Mouse (Mus musculus): ENCODE measurements at regions not wholly inside any gene's neighbourhood (a gene's known extent, or its start where the extent isn't known, plus 50 kb on each side); places are given as distances from the start of the nearest gene placed in this dataset.
A peak's percentile ranks its signal among the peaks of the same experiment; 100 is the strongest.

DNA sequence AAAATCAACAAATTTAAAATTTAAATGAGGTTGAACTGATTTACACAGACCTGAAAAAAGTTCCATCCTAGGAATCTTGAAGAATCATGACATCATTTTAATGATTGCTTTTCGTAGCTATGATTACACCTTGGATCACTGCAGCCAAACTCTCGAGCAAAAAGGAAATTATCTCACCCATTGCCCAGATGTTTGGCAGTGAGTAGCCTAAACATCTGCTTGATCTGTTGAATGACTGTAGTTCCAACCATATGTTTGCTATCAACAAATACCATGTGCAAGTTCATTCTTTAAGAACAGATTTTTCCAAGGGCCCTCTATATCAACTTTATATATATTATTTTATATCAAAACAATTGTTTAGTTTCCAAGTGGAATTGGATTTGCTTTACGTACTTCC is 296.6 kb downstream of the Dmac1 start:
- no peaks in the 10 kb centered on the region for H3K9me3 ChIP-seq (replicated peaks; ENCODE audit: insufficient read depth, low read length)
- no peaks in the 10 kb centered on the region for H3K79me2 ChIP-seq (ENCODE audit: control insufficient read depth, insufficient read depth, low read length, poor library complexity)
- no peaks in the 10 kb centered on the region for H3K27me3 ChIP-seq (ENCODE audit: control insufficient read depth in 1 of 2, insufficient read depth in 2 of 2, low read length in 2 of 2)
- no peak for DNase-seq (ENCODE audit: low read depth, low spot score)
- H3K4me1 ChIP-seq (ENCODE audit: control insufficient read depth in 1 of 2, insufficient read depth in 2 of 2, low read length in 2 of 2) = no peaks in the 10 kb centered on the region
- H3K9ac ChIP-seq (ENCODE audit: control insufficient read depth, low read depth, low read length, poor library complexity, severe bottlenecking) = no peak overlapping the region
- H3K36me3 ChIP-seq (ENCODE audit: control insufficient read depth in 1 of 2, insufficient read depth in 2 of 2, low read length in 2 of 2) = no peaks in the 10 kb centered on the region
- no peak overlapping the region for H3K27ac ChIP-seq (ENCODE audit: control insufficient read depth, low read depth, low read length)
- no peak overlapping the region for H3K4me3 ChIP-seq (ENCODE audit: control insufficient read depth in 1 of 2, insufficient read depth in 1 of 2, low read depth in 2 of 2, low read length in 2 of 2)
- TF ChIP-seq POLR2AphosphoS2 (IDR thresholded peaks at IDR 0.05; ENCODE audit: low read length) (no peak), MAX (IDR thresholded peaks at IDR 0.05; ENCODE audit: low read length) (no peak), E2F4 (IDR thresholded peaks at IDR 0.05; ENCODE audit: borderline replicate concordance, low read depth, low read length) (no peak), ZNF384 (IDR thresholded peaks at IDR 0.05; ENCODE audit: low read depth, low read length) (no peak), TBP (IDR thresholded peaks at IDR 0.05; ENCODE audit: low read depth, low read length) (no peak), ZMIZ1 (IDR thresholded peaks at IDR 0.05; ENCODE audit: low read depth, low read length) (no peak), RCOR1 (IDR thresholded peaks at IDR 0.05; ENCODE audit: low read depth, low read length) (no peak), GATA1 (IDR thresholded peaks at IDR 0.05; ENCODE audit: low read depth, low read length) (no peak)

DNA sequence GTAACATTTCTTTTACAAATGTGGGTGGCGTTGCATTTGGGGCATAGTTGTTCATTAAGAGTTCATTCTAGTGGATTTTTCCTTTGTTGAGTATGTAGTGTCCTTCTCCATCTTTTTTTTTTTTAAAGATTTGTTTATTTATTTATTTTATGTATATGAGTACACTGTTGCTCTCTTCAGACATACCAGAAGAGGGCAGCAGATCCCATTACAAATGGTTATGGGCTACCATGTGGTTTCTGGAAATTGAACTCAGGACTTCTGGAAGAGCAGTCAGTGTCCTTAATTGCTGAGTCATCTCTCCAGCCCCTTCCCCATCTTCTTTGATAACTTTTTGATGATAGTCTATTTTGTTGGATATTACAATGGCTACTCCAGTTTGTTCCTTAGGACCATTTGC is 306.0 kb downstream of the Dmac1 start:
- Histone ChIP-seq H3K9me3 (replicated peaks; ENCODE audit: insufficient read depth, low read length) (no peaks in the 10 kb centered on the region), H3K27me3 (ENCODE audit: control insufficient read depth in 1 of 2, insufficient read depth in 2 of 2, low read length in 2 of 2) (no peaks in the 10 kb centered on the region), H3K79me2 (ENCODE audit: control insufficient read depth, insufficient read depth, low read length, poor library complexity) (no peaks in the 10 kb centered on the region), H3K36me3 (ENCODE audit: control insufficient read depth in 1 of 2, insufficient read depth in 2 of 2, low read length in 2 of 2) (no peaks in the 10 kb centered on the region), H3K27ac (ENCODE audit: control insufficient read depth, low read depth, low read length) (no peak overlapping the region), H3K4me1 (ENCODE audit: control insufficient read depth in 1 of 2, insufficient read depth in 2 of 2, low read length in 2 of 2) (no peaks in the 10 kb centered on the region), H3K4me3 (ENCODE audit: control insufficient read depth in 1 of 2, insufficient read depth in 1 of 2, low read depth in 2 of 2, low read length in 2 of 2) (no peak overlapping the region), H3K9ac (ENCODE audit: control insufficient read depth, low read depth, low read length, poor library complexity, severe bottlenecking) (no peak overlapping the region)
- TF ChIP-seq E2F4 (IDR thresholded peaks at IDR 0.05; ENCODE audit: borderline replicate concordance, low read depth, low read length) = no peak
- TF ChIP-seq JUND (IDR thresholded peaks at IDR 0.05; ENCODE audit: low read depth, low read length) = no peak
- TF ChIP-seq GABPA (IDR thresholded peaks at IDR 0.05; ENCODE audit: low read depth, low read length) = no peak
- no peak for TF ChIP-seq CHD2 (IDR thresholded peaks at IDR 0.05; ENCODE audit: low read length)
- no peak for TF ChIP-seq EP300 (IDR thresholded peaks at IDR 0.05; ENCODE audit: low read depth in 1 of 2, low read length in 2 of 2)
- no peak for TF ChIP-seq ZC3H11A (IDR thresholded peaks at IDR 0.05; ENCODE audit: low read depth, low read length)
- TF ChIP-seq MXI1 (IDR thresholded peaks at IDR 0.05; ENCODE audit: low read depth, low read length) = no peak
- peak; percentile 31 for TF ChIP-seq RAD21 (IDR thresholded peaks at IDR 0.05; ENCODE audit: low read depth, low read length)
- no peak for TF ChIP-seq MAX (IDR thresholded peaks at IDR 0.05; ENCODE audit: low read length)
- peak; percentile 20; the same call in 1 of the 2 replicates for TF ChIP-seq SMC3 (IDR thresholded peaks at IDR 0.05; ENCODE audit: low read depth, low read length)
- DNase-seq (ENCODE audit: low read depth, low spot score) = no peak

Data from MEL (cell line).